Mouse (Mus musculus) c-Kit-positive CD71-positive TER-119-negative erythroid progenitor cells, embryonic 14.5 days (primary cell): Measurements from ENCODE around the gene Pilrb1.

Source experiments
- DNase-seq: peaks from one replicate; pipeline ENCODE4 v3.0.0-alpha.2; 2013; ENCODE audit warnings: low read depth

Gene Pilrb1

DNA sequence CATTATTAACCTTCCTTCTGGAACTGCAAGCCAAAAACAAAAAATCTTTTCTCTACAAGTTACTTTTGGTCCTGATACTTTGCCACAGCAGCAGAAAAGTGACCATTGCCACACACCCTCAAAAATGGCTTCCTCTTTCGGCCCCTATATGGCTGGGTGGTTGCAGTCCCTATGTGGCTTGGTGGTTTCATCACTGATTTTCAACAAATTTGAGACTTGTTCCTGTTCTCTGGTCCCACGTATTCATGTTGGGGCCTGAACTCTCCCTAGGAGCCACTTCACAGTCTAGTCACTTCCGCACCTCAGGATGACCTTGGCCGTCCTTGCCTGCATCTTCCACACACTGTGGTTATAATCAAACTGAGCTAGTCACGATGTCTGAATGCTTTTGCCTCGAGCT, 29.2 kb downstream of the Pilrb1 start:
- no peak for DNase-seq

DNA sequence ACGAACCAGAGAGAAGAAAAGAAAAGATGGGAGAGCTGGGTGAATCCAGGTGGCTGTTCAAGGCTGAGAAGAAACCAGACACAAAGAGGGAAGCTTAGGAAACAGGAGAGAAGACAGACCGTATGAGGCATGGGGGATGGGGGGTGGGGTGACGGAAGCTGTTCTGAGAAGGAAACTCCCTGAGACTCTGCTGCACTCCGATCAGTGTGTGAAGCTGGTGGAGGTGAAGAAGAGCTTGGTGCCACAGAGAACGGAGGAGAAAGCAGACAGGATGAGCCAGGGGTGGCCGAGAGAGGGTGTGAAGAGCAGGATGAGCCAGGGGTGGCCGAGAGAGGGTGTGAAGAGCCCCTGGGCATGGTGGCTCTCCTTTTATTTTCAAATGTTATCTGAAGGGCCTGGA, 31.5 kb downstream of the Pilrb1 start:
- DNase-seq: no peak

DNA sequence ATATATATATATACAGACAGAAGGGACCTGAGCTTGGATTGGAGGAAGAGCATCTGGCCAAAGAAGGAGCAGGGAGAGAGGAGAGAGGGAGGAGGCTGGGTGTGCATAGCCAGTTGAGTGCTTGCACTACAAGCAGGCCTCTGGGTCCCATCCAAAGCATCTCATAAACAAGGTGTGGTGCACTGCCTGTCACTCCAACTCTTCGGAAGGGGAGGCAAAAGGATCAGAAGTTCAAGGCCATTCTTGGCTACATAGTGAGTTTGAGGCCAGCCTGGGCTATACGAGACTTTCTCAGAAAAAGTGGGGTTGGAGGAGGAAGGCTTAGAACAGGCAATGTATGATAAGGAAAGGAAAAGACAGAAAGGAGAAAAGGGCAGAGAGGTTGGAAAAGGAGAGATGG, 31.9 kb downstream of the Pilrb1 start:
- DNase-seq: no peak

DNA sequence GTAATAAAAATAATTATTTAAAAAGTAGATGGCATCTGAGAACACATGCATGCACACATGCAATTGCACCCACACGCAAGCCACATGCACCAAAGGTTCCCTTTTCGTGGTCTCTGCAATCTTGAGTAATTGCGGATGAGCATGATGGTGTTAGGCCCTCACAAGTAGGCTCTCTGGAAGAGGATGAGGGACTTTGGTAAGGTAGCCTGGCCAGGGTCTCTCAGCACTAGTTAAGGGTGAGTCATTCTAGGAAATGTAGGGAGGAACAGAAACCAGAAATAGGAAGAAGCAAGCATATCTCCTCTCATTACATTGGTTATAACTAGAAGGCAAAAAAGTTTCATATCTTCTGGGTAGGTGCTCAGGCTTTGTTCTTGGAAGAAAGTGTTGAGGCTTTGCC, 32.9 kb downstream of the Pilrb1 start:
- DNase-seq: no peak

- DNase-seq: no peak
Observed at GRCm38 (mm10) chr5:137823455-137824045, 34.4 kb downstream of the Pilrb1 start.

- DNase-seq: no peak
Observed at GRCm38 (mm10) chr5:137822602-137823001, 35.3 kb downstream of the Pilrb1 start.

DNA sequence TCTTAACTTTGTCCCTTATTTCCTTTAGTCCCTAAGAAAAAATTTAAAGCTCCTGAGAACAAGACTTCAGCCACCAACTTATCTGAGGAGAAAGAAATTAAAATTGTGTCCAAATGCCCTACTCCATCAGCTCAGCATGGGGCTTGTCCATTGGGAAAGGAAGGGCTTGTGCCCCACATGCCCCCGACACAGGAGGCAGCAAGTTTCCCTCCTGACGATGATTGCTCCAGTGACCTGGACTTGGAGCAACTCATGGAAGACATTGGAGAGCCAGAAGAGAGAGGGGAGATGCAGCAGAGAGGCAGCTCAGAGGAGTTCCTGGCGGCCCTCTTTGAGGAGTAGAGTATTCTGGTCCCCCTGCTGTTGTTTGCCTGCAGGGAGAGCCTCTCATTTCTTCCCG, 35.8 kb downstream of the Pilrb1 start:
- DNase-seq: no peak

DNA sequence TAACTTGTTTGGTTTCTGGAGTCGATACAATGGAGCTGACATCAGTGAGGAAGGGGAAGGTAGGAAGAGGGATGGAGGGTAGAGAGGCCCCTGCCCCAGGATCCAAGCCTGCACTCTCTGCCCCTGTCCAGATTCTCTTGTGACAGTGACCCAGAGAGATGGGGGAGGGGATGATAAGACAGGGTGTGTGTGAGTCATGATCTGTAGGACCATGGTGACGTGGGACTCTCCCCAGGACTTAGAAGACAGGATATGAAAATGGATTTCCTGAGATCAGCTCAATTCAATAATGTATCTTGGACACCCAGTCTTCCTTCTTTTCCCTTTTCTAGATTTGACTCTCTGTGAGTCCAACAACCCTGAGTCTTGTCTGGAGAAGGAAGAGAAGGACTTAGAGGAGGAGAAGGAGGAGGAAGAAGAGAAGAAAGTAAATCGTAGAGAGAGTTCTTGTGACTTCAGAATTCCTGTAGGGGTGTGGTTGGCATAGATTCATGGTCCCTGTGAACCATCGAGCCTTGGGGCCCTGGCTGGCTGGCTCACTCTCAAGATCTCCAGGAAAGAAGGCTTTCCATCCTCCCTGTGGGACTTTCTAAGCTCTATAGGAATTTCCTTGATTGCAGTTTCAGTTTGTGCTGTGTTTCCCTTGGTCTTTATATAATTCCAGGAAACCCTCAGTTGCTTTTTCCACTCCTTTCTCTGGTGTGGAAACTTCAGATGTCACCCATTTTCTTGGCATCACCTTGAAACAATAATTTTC, 40.3 kb downstream of the Pilrb1 start:
- DNase-seq: no peak

- no peak for DNase-seq
Observed at GRCm38 (mm10) chr5:137808316-137808715, 49.6 kb downstream of the Pilrb1 start.

GRCm38 (mm10) chr5:137806158-137806557, 51.7 kb downstream of the Pilrb1 start:
- DNase-seq: no peak
